Mouse (Mus musculus): ENCODE measurements at regions not wholly inside any gene's neighbourhood (a gene's known extent, or its start where the extent isn't known, plus 50 kb on each side); places are given as distances from the start of the nearest gene placed in this dataset.

DNA sequence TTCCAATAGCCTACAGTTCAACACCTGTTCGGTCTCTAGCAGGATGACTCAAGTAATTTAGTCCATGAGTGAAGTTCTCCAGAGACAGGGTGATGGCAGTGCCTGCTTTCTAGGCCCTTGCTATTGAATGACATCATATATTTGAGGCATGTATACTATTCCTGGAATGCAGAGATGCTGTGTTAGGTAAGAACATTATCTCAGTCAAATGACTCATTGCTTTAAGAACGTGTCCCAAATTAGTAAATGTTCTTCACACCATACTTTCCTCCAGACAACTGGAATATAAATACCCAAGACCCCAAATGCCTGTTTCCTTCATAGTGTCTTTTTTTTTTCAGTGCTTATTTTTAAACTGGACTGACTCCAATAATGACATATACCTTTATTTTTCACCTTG lies 1018.3 kb downstream of the Slc16a7 start:
- TF ChIP-seq POLR2AphosphoS2 (IDR thresholded peaks at IDR 0.05; ENCODE audit: low read depth, low read length) (no peak), POLR2A (IDR thresholded peaks at IDR 0.05; ENCODE audit: low read depth, low read length) (no peak), TCF12 (IDR thresholded peaks at IDR 0.05; ENCODE audit: low read depth, low read length) (no peak), CTCF (conservative IDR thresholded peaks at IDR 0.05 in 1 of 2, IDR thresholded peaks at IDR 0.05 in 1 of 2; ENCODE audit: low read depth in 2 of 2, low read length in 2 of 2) (no peak), NRF1 (IDR thresholded peaks at IDR 0.05; ENCODE audit: low read depth, low read length) (no peak), MAX (IDR thresholded peaks at IDR 0.05; ENCODE audit: low read length) (no peak), MAFK (IDR thresholded peaks at IDR 0.05; ENCODE audit: insufficient replicate concordance, low read length) (no peak), KAT2A (IDR thresholded peaks at IDR 0.05; ENCODE audit: insufficient replicate concordance, low read length) (no peak), CHD2 (IDR thresholded peaks at IDR 0.05; ENCODE audit: low read length) (no peak)
